Mouse (Mus musculus) NIH3T3 (cell line): Measurements from ENCODE around the gene Mup10.
"Not testable (repeated sequence)": the region's sequence is repeated elsewhere in the genome, so short reads cannot be mapped to it uniquely, and the experiment has no call there.

Experiments used
- DNase-seq: peaks from one replicate; pipeline ENCODE4 v3.0.0-alpha.2; 2012; ENCODE audit warnings: low read depth

Gene Mup10

DNA sequence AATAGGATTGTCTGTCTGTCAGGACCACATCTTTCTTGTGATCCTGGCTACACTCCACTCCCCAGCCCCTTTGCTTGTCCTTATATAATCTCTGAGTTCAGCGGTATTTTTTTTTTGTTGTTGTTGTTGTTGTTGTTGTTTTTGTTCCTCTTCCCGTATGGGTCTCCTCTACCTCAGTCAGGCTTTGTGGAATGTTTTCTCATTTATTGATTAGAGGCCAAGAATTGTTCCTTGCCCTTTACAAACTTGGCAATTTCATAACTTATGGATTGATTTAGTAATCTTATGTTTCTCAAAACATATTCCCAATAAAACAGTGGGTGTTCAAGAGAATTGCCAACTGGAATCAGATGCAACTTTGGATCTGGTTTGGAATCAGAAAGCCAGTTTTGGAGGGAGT lies at the start of gene Mup10:
TSS of gene Mup10 (minus strand) at position 101 of the 400 bp plus-strand sequence.
- DNase-seq, result not testable (repeated sequence)
